Mouse (Mus musculus): ENCODE measurements at regions not wholly inside any gene's neighbourhood (a gene's known extent, or its start where the extent isn't known, plus 50 kb on each side); places are given as distances from the start of the nearest gene placed in this dataset.

GRCm38 (mm10) chr8:26731111-26731510, 246.0 kb upstream of the Zfp703 start:
- TF ChIP-seq POLR2A (IDR thresholded peaks at IDR 0.05; ENCODE audit: insufficient read depth, low read length) = no peak
- no peak for TF ChIP-seq CTCF (IDR thresholded peaks at IDR 0.05; ENCODE audit: low read depth, low read length)
- no peak for TF ChIP-seq EP300 (IDR thresholded peaks at IDR 0.05; ENCODE audit: insufficient read depth, low read depth, low read length)
